Mouse (Mus musculus): Measurements from ENCODE around the gene Zfp423. TPM values are rescaled to one million over a fixed set of nuclear protein-coding genes. Genes with fewer than 3 reads are reported as not detected.

Zfp423 gene
- total and polyA plus RNA-seq, 2 experiments from 2014 or later: 1.9 to 7.9 TPM

- H3K4me2 ChIP-seq (ENCODE audit: low read depth, low read length): no peak overlapping the region
- 53% methylated on average over 5 of the region's 5 CpGs for WGBS
- no peak for DNase-seq (ENCODE audit: low spot score)
Measured at GRCm38 (mm10) chr8:87816141-87816540, 143.3 kb downstream of the Zfp423 start.

GRCm38 (mm10) chr8:87812661-87813060, 146.7 kb downstream of the Zfp423 start:
- 56% methylated on average over 12 of the region's 12 CpGs for WGBS
- Histone ChIP-seq H3K4me1 (ENCODE audit: control insufficient read depth, insufficient read depth) (no peaks in the 10 kb centered on the region), H3K27me3 (ENCODE audit: control insufficient read depth, insufficient read depth, low read length) (no peaks in the 10 kb centered on the region), H3K27ac (ENCODE audit: low read depth) (no peak overlapping the region), H3K9ac (replicated peaks; ENCODE audit: low read depth, low read length) (no peak overlapping the region), H3K4me2 (ENCODE audit: low read depth, low read length) (no peak overlapping the region), H3K36me3 (replicated peaks; ENCODE audit: control insufficient read depth, insufficient read depth, low read length) (no peaks in the 10 kb centered on the region), H3K4me3 (ENCODE audit: low read depth, low read length) (no peak overlapping the region), H3K9me3 (replicated peaks; ENCODE audit: control insufficient read depth, low read length) (no peaks in the 10 kb centered on the region)
- ATAC-seq (ENCODE audit: insufficient read depth, low read depth): no peak
- no peak for TF ChIP-seq CTCF (IDR thresholded peaks at IDR 0.05; ENCODE audit: low read depth)
- TF ChIP-seq EP300 (IDR thresholded peaks at IDR 0.05; ENCODE audit: low read depth): no peak
- no peak for DNase-seq (ENCODE audit: low spot score)

More at GRCm38 (mm10) chr8:87816141-87816540, 143.3 kb downstream of the Zfp423 start:
- Histone ChIP-seq H3K36me3 (replicated peaks; ENCODE audit: control insufficient read depth, insufficient read depth, low read length) (no peaks in the 10 kb centered on the region), H3K27ac (ENCODE audit: low read depth) (no peak overlapping the region), H3K4me3 (ENCODE audit: low read depth, low read length) (no peak overlapping the region), H3K4me1 (ENCODE audit: control insufficient read depth, insufficient read depth) (no peaks in the 10 kb centered on the region), H3K9ac (replicated peaks; ENCODE audit: low read depth, low read length) (no peak overlapping the region), H3K9me3 (replicated peaks; ENCODE audit: control insufficient read depth, low read length) (no peaks in the 10 kb centered on the region), H3K27me3 (ENCODE audit: control insufficient read depth, insufficient read depth, low read length) (no peaks in the 10 kb centered on the region)
- TF ChIP-seq EP300 (IDR thresholded peaks at IDR 0.05; ENCODE audit: low read depth) (no peak), CTCF (IDR thresholded peaks at IDR 0.05; ENCODE audit: low read depth) (no peak)
- ATAC-seq (ENCODE audit: insufficient read depth, low read depth): no peak

- Histone ChIP-seq H3K4me1 (ENCODE audit: control insufficient read depth, insufficient read depth) (no peaks in the 10 kb centered on the region), H3K36me3 (replicated peaks; ENCODE audit: control insufficient read depth, insufficient read depth, low read length) (no peaks in the 10 kb centered on the region), H3K27ac (ENCODE audit: low read depth) (no peak overlapping the region), H3K4me2 (ENCODE audit: low read depth, low read length) (no peak overlapping the region), H3K9ac (replicated peaks; ENCODE audit: low read depth, low read length) (no peak overlapping the region), H3K9me3 (replicated peaks; ENCODE audit: control insufficient read depth, low read length) (no peaks in the 10 kb centered on the region), H3K4me3 (ENCODE audit: low read depth, low read length) (no peak overlapping the region), H3K27me3 (ENCODE audit: control insufficient read depth, insufficient read depth, low read length) (no peaks in the 10 kb centered on the region)
- DNase-seq (ENCODE audit: low spot score) (no peak), ATAC-seq (ENCODE audit: insufficient read depth, low read depth) (no peak)
- TF ChIP-seq CTCF (IDR thresholded peaks at IDR 0.05; ENCODE audit: low read depth) (no peak), EP300 (IDR thresholded peaks at IDR 0.05; ENCODE audit: low read depth) (no peak)
- 55% methylated on average over 2 of the region's 2 CpGs for WGBS
Measured at GRCm38 (mm10) chr8:87812069-87812449, 147.3 kb downstream of the Zfp423 start.

- TF ChIP-seq EP300 (IDR thresholded peaks at IDR 0.05; ENCODE audit: low read depth) (no peak), CTCF (IDR thresholded peaks at IDR 0.05; ENCODE audit: low read depth) (no peak)
- no peaks in the 10 kb centered on the region for H3K27me3 ChIP-seq (ENCODE audit: control insufficient read depth, insufficient read depth, low read length)
- WGBS: 75% methylated on average over 17 of the region's 17 CpGs
- H3K36me3 ChIP-seq (replicated peaks; ENCODE audit: control insufficient read depth, insufficient read depth, low read length): no peaks in the 10 kb centered on the region
- DNase-seq (ENCODE audit: low spot score): no peak
- no peak overlapping the region for H3K4me2 ChIP-seq (ENCODE audit: low read depth, low read length)
- no peak overlapping the region for H3K4me3 ChIP-seq (ENCODE audit: low read depth, low read length)
- no peak overlapping the region for H3K27ac ChIP-seq (ENCODE audit: low read depth)
- H3K9ac ChIP-seq (replicated peaks; ENCODE audit: low read depth, low read length): no peak overlapping the region
- no peaks in the 10 kb centered on the region for H3K4me1 ChIP-seq (ENCODE audit: control insufficient read depth, insufficient read depth)
- H3K9me3 ChIP-seq (replicated peaks; ENCODE audit: control insufficient read depth, low read length): no peaks in the 10 kb centered on the region
- ATAC-seq (ENCODE audit: insufficient read depth, low read depth): no peak
Measured at GRCm38 (mm10) chr8:87811399-87812068, 147.9 kb downstream of the Zfp423 start.

GRCm38 (mm10) chr8:87810771-87811170, 148.6 kb downstream of the Zfp423 start:
- DNase-seq (ENCODE audit: low spot score) (no peak), ATAC-seq (ENCODE audit: insufficient read depth, low read depth) (no peak)
- no peaks in the 10 kb centered on the region for H3K9me3 ChIP-seq (replicated peaks; ENCODE audit: control insufficient read depth, low read length)
- no peak overlapping the region for H3K27ac ChIP-seq (ENCODE audit: low read depth)
- H3K36me3 ChIP-seq (replicated peaks; ENCODE audit: control insufficient read depth, insufficient read depth, low read length): no peaks in the 10 kb centered on the region
- no peaks in the 10 kb centered on the region for H3K4me1 ChIP-seq (ENCODE audit: control insufficient read depth, insufficient read depth)
- no peak overlapping the region for H3K4me3 ChIP-seq (ENCODE audit: low read depth, low read length)
- no peak overlapping the region for H3K9ac ChIP-seq (replicated peaks; ENCODE audit: low read depth, low read length)
- H3K4me2 ChIP-seq (ENCODE audit: low read depth, low read length): no peak overlapping the region
- TF ChIP-seq EP300 (IDR thresholded peaks at IDR 0.05; ENCODE audit: low read depth) (no peak), CTCF (IDR thresholded peaks at IDR 0.05; ENCODE audit: low read depth) (no peak)
- H3K27me3 ChIP-seq (ENCODE audit: control insufficient read depth, insufficient read depth, low read length): no peaks in the 10 kb centered on the region
- WGBS: 59% methylated on average over 6 of the region's 6 CpGs

Measured in heart, postnatal 0 days (tissue).